In the genomic region with DNA sequence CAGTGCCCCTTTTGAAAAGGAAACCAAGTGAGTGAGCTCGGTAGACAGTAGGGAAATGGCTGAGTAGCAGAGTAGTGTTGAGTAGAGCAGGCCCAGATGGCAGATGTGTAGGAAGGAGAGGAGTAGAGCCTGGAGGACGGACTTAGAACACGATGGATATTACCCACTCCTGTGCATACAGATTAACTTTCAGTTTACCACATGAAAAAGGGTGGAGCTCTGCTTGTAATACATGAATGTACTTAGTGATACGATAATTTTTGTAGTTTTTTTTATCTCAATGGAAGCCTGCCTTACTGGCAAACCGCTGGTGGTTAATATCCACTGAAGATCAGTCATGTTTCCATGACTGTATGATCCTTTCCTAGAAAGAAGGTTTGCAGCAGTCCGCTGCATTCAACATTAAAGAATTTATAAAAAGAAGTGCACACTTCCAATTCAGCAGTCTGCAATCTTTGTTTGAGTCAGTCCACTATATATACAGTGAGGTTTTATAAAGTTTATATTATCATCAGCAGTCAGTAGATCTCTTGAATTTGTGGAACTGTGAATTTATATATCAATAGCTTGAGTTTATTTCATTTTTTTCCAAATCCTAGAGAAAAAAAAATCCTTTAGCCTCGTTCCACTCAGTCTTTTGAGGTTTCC, we compare ENCODE assay signal across 14 mouse cellular contexts.
DNase-seq lines count a peak whose midpoint lies in the region; ATAC-seq lines count a peak whose summit lies in the region.
"Had no signal": no experiment of that assay in that cellular context is flagged by ENCODE, and none has a peak within 500 bp of the region (broad histone marks: within the 10 kb centered on the region; RNA-seq: fewer than 3 reads in every experiment).

No protein-coding gene starts in this region.

- 58% methylated on average over 7 of the region's 7 CpGs for WGBS in heart, embryonic 15.5 days
- WGBS in hindbrain, embryonic 11.5 days, result 82% methylated on average over 7 of the region's 7 CpGs
- 87% methylated on average over 7 of the region's 7 CpGs for WGBS in hindbrain, embryonic 14.5 days

- no peaks in the 10 kb centered on the region for H3K27me3 ChIP-seq in heart, embryonic 15.5 days
- no peaks in the 10 kb centered on the region for H3K27me3 ChIP-seq in hindbrain, embryonic 11.5 days (ENCODE audit: control insufficient read depth, insufficient read depth, low read length)
- H3K27me3 ChIP-seq in hindbrain, embryonic 14.5 days (ENCODE audit: control insufficient read depth, insufficient read depth, low read length), result no peaks in the 10 kb centered on the region
- H3K27me3 ChIP-seq: embryonic facial prominence, embryonic 12.5 days had no signal

- intact Hi-C loops in heart, postnatal 14 days (cut with DNase I), result no loop called here

- no peak overlapping the region for H3K4me2 ChIP-seq in heart, embryonic 15.5 days
- no peak overlapping the region for H3K4me2 ChIP-seq in hindbrain, embryonic 11.5 days (replicated peaks; ENCODE audit: low read depth, low read length)
- no peak overlapping the region for H3K4me2 ChIP-seq in hindbrain, embryonic 14.5 days (replicated peaks)
- H3K4me2 ChIP-seq: embryonic facial prominence, embryonic 12.5 days had no signal

- H3K9ac ChIP-seq in heart, embryonic 15.5 days, result no peak overlapping the region
- no peak overlapping the region for H3K9ac ChIP-seq in hindbrain, embryonic 11.5 days (ENCODE audit: low read depth, low read length)
- H3K9ac ChIP-seq in hindbrain, embryonic 14.5 days, result no peak overlapping the region
- H3K9ac ChIP-seq: embryonic facial prominence, embryonic 12.5 days had no signal

- H3K36me3 ChIP-seq in heart, embryonic 15.5 days, result peaks cover 8% of the 10 kb centered on the region; the same call in 1 of the 2 replicates
- H3K36me3 ChIP-seq in hindbrain, embryonic 11.5 days (ENCODE audit: control insufficient read depth, insufficient read depth, low read length), result no peaks in the 10 kb centered on the region
- H3K36me3 ChIP-seq in hindbrain, embryonic 14.5 days (replicated peaks; ENCODE audit: control insufficient read depth, insufficient read depth), result peaks cover 12% of the 10 kb centered on the region

- peak overlapping the region; percentile 67 for H3K27ac ChIP-seq in heart, embryonic 15.5 days
- H3K27ac ChIP-seq in hindbrain, embryonic 11.5 days (ENCODE audit: low read depth, low read length), result no peak overlapping the region
- H3K27ac ChIP-seq in hindbrain, embryonic 14.5 days, result no peak overlapping the region

- H3K4me3 ChIP-seq in heart, embryonic 15.5 days, result no peak overlapping the region
- no peak overlapping the region for H3K4me3 ChIP-seq in hindbrain, embryonic 11.5 days (ENCODE audit: low read depth, low read length)
- H3K4me3 ChIP-seq in hindbrain, embryonic 14.5 days (replicated peaks; ENCODE audit: low read length), result no peak overlapping the region
- H3K4me3 ChIP-seq: embryonic facial prominence, embryonic 12.5 days; myocyte had no signal

- DNase-seq in heart, postnatal 14 days, result no peak
- DNase-seq in A20 (ENCODE audit: low read depth, low spot score) (peak; percentile 16), liver (peak; percentile 60)
- DNase-seq in c-Kit-positive CD71-negative TER-119-negative erythroid progenitor cells, embryonic 14.5 days (ENCODE audit: low read depth), result peak; percentile 26
- DNase-seq in hindbrain, embryonic 11.5 days (ENCODE audit: low spot score), result no peak
- DNase-seq in hindbrain, embryonic 14.5 days (ENCODE audit: low spot score), result no peak
- no peak for DNase-seq in gastrocnemius, adult 8-10 months (ENCODE audit: low spot score in 2 of 2)
- DNase-seq: adrenal gland, adult 8-10 months; left cerebral cortex, postnatal 4 days; right cerebral cortex, postnatal 25 days; thymus, adult 18-20 months had no signal

- no peak for ATAC-seq in heart, embryonic 15.5 days (replicated peaks; ENCODE audit: insufficient number of reproducible peaks, insufficient read depth, low FRiP score, low read depth)
- no peak for ATAC-seq in hindbrain, embryonic 11.5 days (ENCODE audit: low FRiP score)
- ATAC-seq in hindbrain, embryonic 14.5 days (ENCODE audit: low FRiP score), result no peak

- H3K4me1 ChIP-seq in heart, embryonic 15.5 days (replicated peaks), result peaks cover 12% of the 10 kb centered on the region
- no peaks in the 10 kb centered on the region for H3K4me1 ChIP-seq in hindbrain, embryonic 11.5 days (replicated peaks; ENCODE audit: control insufficient read depth, insufficient read depth, low read length)
- no peaks in the 10 kb centered on the region for H3K4me1 ChIP-seq in hindbrain, embryonic 14.5 days (replicated peaks; ENCODE audit: control insufficient read depth, insufficient read depth, low read length)
- H3K4me1 ChIP-seq: embryonic facial prominence, embryonic 12.5 days had no signal

- H3K9me3 ChIP-seq in heart, embryonic 15.5 days (replicated peaks), result no peaks in the 10 kb centered on the region
- H3K9me3 ChIP-seq in hindbrain, embryonic 11.5 days (ENCODE audit: control insufficient read depth, low read length), result no peaks in the 10 kb centered on the region
- H3K9me3 ChIP-seq in hindbrain, embryonic 14.5 days (ENCODE audit: control insufficient read depth, low read length), result no peaks in the 10 kb centered on the region
- H3K9me3 ChIP-seq: embryonic facial prominence, embryonic 12.5 days had no signal

Comparison
In these comparisons a context has a peak if more than half of its experiments do, and no peak if none do; other contexts are left out.
1. DNase-seq: peak in A20 (single experiment), c-Kit-positive CD71-negative TER-119-negative erythroid progenitor cells, embryonic 14.5 days (single experiment) and liver (single experiment); none in heart, postnatal 14 days (0 of 2), hindbrain, embryonic 11.5 days (single experiment), hindbrain, embryonic 14.5 days (single experiment) and gastrocnemius, adult 8-10 months (0 of 2).